Mouse (Mus musculus): ENCODE measurements around the gene Fam166b. TPM values are rescaled to one million over a fixed set of nuclear protein-coding genes. Genes with fewer than 3 reads are reported as not detected.

The Fam166b gene
- polyA plus RNA-seq, 1 experiment from 2014 or later = 1.5 TPM

- H3K4me1 ChIP-seq (replicated peaks) = 0 out of 2 replicates have a peak, but pooled peaks cover 8% of the 10 kb centered on the region
- H3K9me3 ChIP-seq = no peaks in the 10 kb centered on the region
- H3K27ac ChIP-seq (replicated peaks) = no peak overlapping the region
- peaks cover 47% of the 10 kb centered on the region for H3K36me3 ChIP-seq
- H3K27me3 ChIP-seq = peaks cover 6% of the 10 kb centered on the region; the same call in 1 of the 2 replicates
- no peak overlapping the region for H3K4me2 ChIP-seq
- H3K9ac ChIP-seq = no peak overlapping the region
- no peak for ATAC-seq (ENCODE audit: low FRiP score, low read depth)
- no peak overlapping the region for H3K4me3 ChIP-seq
- WGBS = 83% methylated on average over 16 of the region's 16 CpGs
Observed at GRCm38 (mm10) chr4:43417269-43418062, 11.5 kb downstream of the Fam166b start.

DNA sequence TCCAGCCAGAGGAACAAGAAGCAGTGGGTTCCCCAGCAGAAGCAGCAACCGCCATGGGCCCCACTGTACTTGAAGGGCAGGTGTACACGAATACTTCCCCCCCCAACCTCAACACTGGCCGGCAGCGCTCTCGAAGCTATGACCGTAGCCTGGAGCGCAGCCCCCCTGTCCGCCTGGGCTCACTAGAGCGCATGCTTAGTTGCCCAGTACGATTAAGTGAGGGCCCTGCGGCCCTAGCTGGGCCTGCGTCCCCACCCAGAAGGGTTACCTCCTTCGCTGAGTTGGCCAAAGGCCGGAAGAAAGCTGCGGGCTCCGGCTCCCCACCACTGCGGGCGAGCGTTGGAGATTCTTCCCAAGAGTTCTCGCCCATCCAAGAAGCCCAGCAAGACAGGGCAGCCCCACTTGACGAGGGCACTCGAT, 12.9 kb downstream of the Fam166b start:
- H3K36me3 ChIP-seq = peaks cover 36% of the 10 kb centered on the region

GRCm38 (mm10) chr4:43415221-43416070, 13.5 kb downstream of the Fam166b start:
- Histone ChIP-seq H3K27me3 (no peaks in the 10 kb centered on the region), H3K9ac (no peak overlapping the region), H3K9me3 (no peaks in the 10 kb centered on the region), H3K4me2 (no peak overlapping the region), H3K4me3 (no peak overlapping the region), H3K36me3 (peaks cover 36% of the 10 kb centered on the region), H3K27ac (replicated peaks) (no peak overlapping the region), H3K4me1 (replicated peaks) (peaks cover 15% of the 10 kb centered on the region; the same call in 1 of the 2 replicates)
- 93% methylated on average over 29 of the region's 29 CpGs for WGBS
- ATAC-seq (ENCODE audit: low FRiP score, low read depth) = no peak

More for the DNA sequence above, 12.9 kb downstream of the Fam166b start:
- no peak overlapping the region for H3K4me2 ChIP-seq
- H3K9ac ChIP-seq = no peak overlapping the region
- 96% methylated on average over 22 of the region's 22 CpGs for WGBS
- no peaks in the 10 kb centered on the region for H3K9me3 ChIP-seq
- H3K4me1 ChIP-seq (replicated peaks) = 0 out of 2 replicates have a peak, but pooled peaks cover 13% of the 10 kb centered on the region
- H3K27ac ChIP-seq (replicated peaks) = no peak overlapping the region
- no peak for ATAC-seq (ENCODE audit: low FRiP score, low read depth)
- no peak overlapping the region for H3K4me3 ChIP-seq
- H3K27me3 ChIP-seq = no peaks in the 10 kb centered on the region

GRCm38 (mm10) chr4:43414761-43415160, 14.2 kb downstream of the Fam166b start:
- H3K4me3 ChIP-seq = no peak overlapping the region
- H3K36me3 ChIP-seq = peaks cover 36% of the 10 kb centered on the region
- H3K9me3 ChIP-seq = no peaks in the 10 kb centered on the region
- H3K4me2 ChIP-seq = no peak overlapping the region
- no peak overlapping the region for H3K27ac ChIP-seq (replicated peaks)
- WGBS = 92% methylated on average over 14 of the region's 14 CpGs
- no peaks in the 10 kb centered on the region for H3K27me3 ChIP-seq
- ATAC-seq (ENCODE audit: low FRiP score, low read depth) = no peak
- no peak overlapping the region for H3K9ac ChIP-seq
- peaks cover 18% of the 10 kb centered on the region for H3K4me1 ChIP-seq (replicated peaks)

GRCm38 (mm10) chr4:43407071-43407920, 21.6 kb downstream of the Fam166b start:
- peak overlapping the region; percentile 92 for H3K27ac ChIP-seq (replicated peaks)
- H3K36me3 ChIP-seq = no peaks in the 10 kb centered on the region
- no peaks in the 10 kb centered on the region for H3K9me3 ChIP-seq
- H3K4me2 ChIP-seq = peak overlapping the region; percentile 84
- peak overlapping the region; percentile 76 for H3K9ac ChIP-seq
- peak; percentile 39 for ATAC-seq (ENCODE audit: low FRiP score, low read depth)
- H3K4me3 ChIP-seq = peak overlapping the region; percentile 56
- peaks cover 48% of the 10 kb centered on the region for H3K4me1 ChIP-seq (replicated peaks)
- 52% methylated on average over 12 of the region's 12 CpGs for WGBS
- H3K27me3 ChIP-seq = no peaks in the 10 kb centered on the region

DNA sequence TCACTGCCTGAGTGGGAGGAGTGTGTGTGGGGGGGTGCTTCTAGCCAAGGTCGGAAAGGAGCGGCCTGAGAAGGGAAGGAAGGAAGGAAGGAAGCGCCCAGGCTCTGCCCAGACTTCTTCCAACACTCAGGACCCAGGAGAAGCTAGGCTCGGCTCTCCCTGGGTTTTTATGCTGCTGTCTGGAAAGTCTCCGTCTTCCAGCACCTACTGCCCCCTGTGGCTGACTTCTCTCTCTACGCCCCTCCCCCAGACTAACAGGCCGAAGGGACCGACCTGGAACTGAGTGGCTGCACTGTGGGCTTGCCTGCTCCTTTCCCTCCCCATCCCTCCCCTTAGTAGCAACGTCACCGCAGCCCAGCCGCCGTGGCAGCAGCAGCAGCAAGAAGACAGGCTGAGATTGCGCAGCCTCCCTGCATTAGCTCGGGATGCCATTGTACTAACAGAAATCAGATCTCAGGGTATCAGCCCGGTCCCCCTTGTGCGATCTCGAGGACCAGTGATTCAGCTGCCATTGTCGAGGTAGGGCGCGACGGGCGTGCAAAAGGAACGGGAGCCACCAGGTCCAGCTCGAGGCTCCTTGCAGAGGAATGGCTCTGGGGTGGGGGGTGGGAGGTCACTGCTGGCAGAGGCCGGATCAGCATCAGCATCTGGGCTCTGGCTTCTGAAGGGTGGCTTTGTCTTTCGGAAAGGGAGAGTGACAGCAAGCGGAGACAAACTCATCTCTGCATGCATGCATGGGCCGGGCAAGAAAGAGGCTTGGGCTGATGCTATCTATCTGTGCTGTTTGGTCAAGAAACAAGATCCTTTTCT, 22.6 kb downstream of the Fam166b start:
- no peaks in the 10 kb centered on the region for H3K9me3 ChIP-seq

GRCm38 (mm10) chr4:43404697-43405096, 24.2 kb downstream of the Fam166b start:
- WGBS = 89% methylated on average over 10 of the region's 10 CpGs
- Histone ChIP-seq H3K27ac (replicated peaks) (no peak overlapping the region), H3K4me2 (no peak overlapping the region), H3K4me3 (no peak overlapping the region), H3K9me3 (no peaks in the 10 kb centered on the region), H3K27me3 (no peaks in the 10 kb centered on the region), H3K9ac (no peak overlapping the region), H3K4me1 (replicated peaks) (peaks cover 40% of the 10 kb centered on the region), H3K36me3 (no peaks in the 10 kb centered on the region)
- no peak for ATAC-seq (ENCODE audit: low FRiP score, low read depth)

More for the DNA sequence above, 22.6 kb downstream of the Fam166b start:
- peak overlapping the region; percentile 92 for H3K27ac ChIP-seq (replicated peaks)
- no peaks in the 10 kb centered on the region for H3K27me3 ChIP-seq
- under 1% methylated on average over 28 of the region's 28 CpGs for WGBS
- ATAC-seq (ENCODE audit: low FRiP score, low read depth) = peak; percentile 97
- peak overlapping the region; percentile 56 for H3K4me3 ChIP-seq
- H3K9ac ChIP-seq = peak overlapping the region; percentile 76
- peak overlapping the region; percentile 84 for H3K4me2 ChIP-seq
- H3K36me3 ChIP-seq = no peaks in the 10 kb centered on the region
- peaks cover 45% of the 10 kb centered on the region for H3K4me1 ChIP-seq (replicated peaks)

DNA sequence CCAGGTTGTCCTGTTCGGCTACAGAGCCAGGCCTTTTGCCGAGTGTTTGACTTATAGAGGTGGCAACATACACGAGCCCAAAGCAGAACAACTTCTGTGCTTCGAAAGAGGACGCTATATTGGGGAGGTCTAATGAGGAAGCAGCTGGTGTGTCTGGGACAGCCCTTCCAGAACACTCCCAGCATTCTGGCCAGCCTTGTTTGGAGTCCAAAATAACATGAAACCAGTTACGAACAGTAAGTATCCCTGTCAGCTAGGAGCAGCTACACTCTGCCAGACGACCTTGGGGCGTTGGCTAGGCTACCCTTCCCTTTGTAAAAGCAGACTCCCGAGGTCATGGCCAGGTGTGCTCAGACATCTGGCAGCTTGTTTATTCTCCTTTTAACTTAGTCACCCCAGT, 26.7 kb downstream of the Fam166b start:
- Histone ChIP-seq H3K36me3 (no peaks in the 10 kb centered on the region), H3K4me1 (replicated peaks) (peaks cover 39% of the 10 kb centered on the region), H3K27me3 (no peaks in the 10 kb centered on the region), H3K9me3 (no peaks in the 10 kb centered on the region), H3K27ac (replicated peaks) (no peak overlapping the region), H3K4me3 (no peak overlapping the region), H3K4me2 (no peak overlapping the region), H3K9ac (no peak overlapping the region)
- 90% methylated on average over 9 of the region's 9 CpGs for WGBS
- no peak for ATAC-seq (ENCODE audit: low FRiP score, low read depth)

GRCm38 (mm10) chr4:43401486-43401885, 27.4 kb downstream of the Fam166b start:
- Histone ChIP-seq H3K9me3 (no peaks in the 10 kb centered on the region), H3K4me2 (no peak overlapping the region), H3K36me3 (no peaks in the 10 kb centered on the region), H3K27me3 (no peaks in the 10 kb centered on the region), H3K9ac (no peak overlapping the region), H3K4me1 (replicated peaks) (peaks cover 37% of the 10 kb centered on the region), H3K27ac (replicated peaks) (no peak overlapping the region), H3K4me3 (no peak overlapping the region)
- WGBS = 86% methylated on average over 10 of the region's 10 CpGs
- no peak for ATAC-seq (ENCODE audit: low FRiP score, low read depth)

DNA sequence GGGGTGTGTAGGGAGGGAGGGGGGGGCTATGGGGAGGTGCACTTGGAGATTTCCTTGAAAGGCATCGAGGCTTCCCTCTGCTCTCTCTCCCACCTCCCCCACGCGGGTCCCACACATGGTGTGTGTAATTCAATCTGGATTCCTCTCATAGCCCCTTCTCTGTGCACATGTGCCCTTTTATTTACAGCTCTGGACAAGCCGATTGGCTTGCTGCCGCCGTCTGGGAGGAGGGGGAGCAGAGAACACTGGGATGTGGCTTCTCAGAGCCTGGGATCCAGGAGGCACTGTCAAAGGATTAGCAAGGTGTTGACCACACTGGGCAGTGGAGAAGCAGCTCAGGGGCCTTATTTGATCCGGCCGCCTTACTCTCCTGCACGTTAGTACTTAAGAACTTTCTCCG, 28.0 kb downstream of the Fam166b start:
- Histone ChIP-seq H3K36me3 (no peaks in the 10 kb centered on the region), H3K27me3 (no peaks in the 10 kb centered on the region), H3K27ac (replicated peaks) (no peak overlapping the region), H3K4me3 (no peak overlapping the region), H3K4me2 (no peak overlapping the region), H3K9ac (no peak overlapping the region), H3K9me3 (no peaks in the 10 kb centered on the region), H3K4me1 (replicated peaks) (peaks cover 36% of the 10 kb centered on the region)
- WGBS = 34% methylated on average over 10 of the region's 10 CpGs
- ATAC-seq (ENCODE audit: low FRiP score, low read depth) = no peak

Data from hindbrain, embryonic 15.5 days (tissue).